Mouse (Mus musculus): ENCODE data around the gene Rsph3a. TPM values are rescaled to one million over a fixed set of nuclear protein-coding genes. Genes with fewer than 3 reads are reported as not detected.

Gene Rsph3a
- polyA plus RNA-seq, 1 experiment from 2014 or later: 77.4 TPM

DNA sequence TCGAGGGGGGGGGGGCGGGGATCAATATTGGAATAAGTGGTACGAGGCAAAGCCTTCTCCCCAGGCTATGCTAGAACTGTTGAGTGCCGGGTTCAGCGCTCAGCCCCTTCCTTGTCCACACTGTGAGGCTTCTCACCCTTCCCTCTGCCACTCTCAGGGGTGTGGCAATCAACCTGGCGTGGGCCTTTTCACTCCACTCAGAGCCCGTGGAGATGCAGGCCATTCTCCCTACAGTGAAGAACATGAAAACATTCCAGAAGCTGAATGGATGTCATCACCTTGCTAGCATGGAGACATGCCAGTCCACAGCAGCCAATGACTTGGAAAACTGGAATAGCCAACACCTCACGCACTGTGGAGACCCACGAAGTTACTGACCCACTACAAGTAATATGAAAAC is 29.6 kb upstream of the Rsph3a start:
- peaks cover 3% of the 10 kb centered on the region; the same call in 1 of the 2 replicates for H3K9me3 ChIP-seq
- no peak overlapping the region for H3K4me3 ChIP-seq
- WGBS: 87% methylated on average over 9 of the region's 9 CpGs
- H3K27me3 ChIP-seq: no peaks in the 10 kb centered on the region
- no peak overlapping the region for H3K4me2 ChIP-seq
- no peak overlapping the region for H3K27ac ChIP-seq
- no peaks in the 10 kb centered on the region for H3K4me1 ChIP-seq (replicated peaks)
- H3K9ac ChIP-seq: no peak overlapping the region
- no peak for ATAC-seq (ENCODE audit: low FRiP score)
- no peaks in the 10 kb centered on the region for H3K36me3 ChIP-seq

DNA sequence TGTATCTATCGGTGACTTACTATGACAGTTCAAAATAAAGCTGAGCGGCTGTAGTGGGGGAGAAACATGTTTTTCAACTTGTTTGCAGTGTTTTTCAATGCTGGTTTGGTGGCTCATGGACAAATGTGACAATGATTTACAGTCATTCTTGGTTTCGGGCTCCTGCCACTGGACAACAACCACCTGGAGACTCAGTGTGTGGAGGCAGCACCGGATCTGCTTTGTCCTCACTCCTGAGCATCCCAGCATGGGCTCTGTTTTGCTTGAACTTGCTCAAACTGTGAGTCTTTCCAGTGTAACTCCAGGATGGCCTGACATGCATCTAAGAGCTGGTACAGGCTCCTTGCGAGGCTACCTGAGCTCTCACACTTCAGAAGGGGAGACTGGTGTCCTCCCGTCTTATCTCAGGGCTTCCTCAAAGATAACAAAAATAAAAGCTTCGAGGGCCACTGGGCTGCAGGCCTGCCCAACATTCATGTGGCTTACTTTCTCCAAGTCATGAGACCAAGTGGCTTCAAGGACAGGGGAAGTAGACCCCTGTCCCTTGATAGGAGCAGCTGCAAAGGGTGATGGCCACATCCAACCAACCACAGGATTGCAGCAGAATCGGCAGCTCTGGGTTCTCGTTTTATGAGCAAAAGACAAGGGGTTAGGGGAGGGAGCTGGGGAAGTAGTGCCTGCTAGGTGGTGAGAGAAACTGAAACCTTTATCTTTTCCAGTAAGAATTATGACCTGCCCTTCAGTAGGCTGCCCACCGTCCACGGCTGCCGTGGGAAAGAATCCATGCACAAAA is 28.4 kb upstream of the Rsph3a start:
- Histone ChIP-seq H3K4me1 (replicated peaks) (no peaks in the 10 kb centered on the region), H3K36me3 (no peaks in the 10 kb centered on the region), H3K9me3 (no peaks in the 10 kb centered on the region), H3K9ac (no peak overlapping the region; the same call in 1 of the 2 replicates), H3K4me2 (no peak overlapping the region), H3K27me3 (no peaks in the 10 kb centered on the region), H3K27ac (no peak overlapping the region), H3K4me3 (no peak overlapping the region)
- ATAC-seq (ENCODE audit: low FRiP score): no peak
- WGBS: 80% methylated on average over 12 of the region's 12 CpGs

DNA sequence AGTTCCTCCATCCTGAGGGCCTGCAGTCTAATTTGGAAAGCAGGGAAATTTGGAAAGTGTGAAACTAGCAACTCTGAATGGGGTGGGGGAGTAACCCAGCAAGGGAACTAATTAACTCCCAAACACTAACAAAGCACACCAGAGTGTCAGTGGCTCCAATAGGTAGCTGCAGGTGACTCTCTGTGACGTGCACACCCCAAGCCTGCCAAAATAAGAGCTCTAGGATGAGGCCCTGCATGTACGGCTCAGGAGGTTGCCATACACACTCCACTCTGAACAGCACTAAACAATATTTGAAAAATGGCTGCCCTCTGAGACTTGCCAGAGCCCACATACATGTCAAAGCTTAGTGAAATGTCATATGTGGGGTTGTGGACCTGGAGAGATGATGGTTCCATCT is 27.1 kb upstream of the Rsph3a start:
- no peaks in the 10 kb centered on the region for H3K27me3 ChIP-seq
- H3K9me3 ChIP-seq: no peaks in the 10 kb centered on the region
- H3K4me3 ChIP-seq: no peak overlapping the region
- H3K4me1 ChIP-seq (replicated peaks): no peaks in the 10 kb centered on the region
- WGBS: 73% methylated on average over 2 of the region's 2 CpGs
- no peak overlapping the region for H3K9ac ChIP-seq
- H3K4me2 ChIP-seq: no peak overlapping the region
- H3K36me3 ChIP-seq: no peaks in the 10 kb centered on the region
- no peak for ATAC-seq (ENCODE audit: low FRiP score)
- H3K27ac ChIP-seq: no peak overlapping the region

DNA sequence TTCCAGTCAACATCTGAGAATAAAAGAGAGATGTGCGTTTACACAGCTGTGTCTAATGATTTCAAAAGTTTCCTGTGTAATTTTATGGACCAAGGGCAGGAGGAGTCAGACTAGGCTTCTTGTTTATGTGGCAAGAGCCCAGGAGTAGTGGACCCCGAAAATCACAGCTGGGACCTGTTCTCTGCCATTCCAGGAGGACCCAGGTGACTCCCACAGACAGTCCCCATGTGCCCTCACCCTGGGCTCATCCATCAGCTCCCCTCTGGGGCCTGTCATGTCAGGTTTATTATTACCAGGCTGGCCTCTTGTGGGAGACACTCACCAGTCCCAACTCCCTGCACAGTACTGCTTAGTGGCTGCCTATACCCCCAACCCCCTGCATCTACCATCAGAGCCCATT is 26.2 kb upstream of the Rsph3a start:
- Histone ChIP-seq H3K4me3 (no peak overlapping the region), H3K27ac (no peak overlapping the region), H3K9me3 (no peaks in the 10 kb centered on the region), H3K27me3 (no peaks in the 10 kb centered on the region), H3K9ac (no peak overlapping the region), H3K4me1 (replicated peaks) (no peaks in the 10 kb centered on the region), H3K4me2 (no peak overlapping the region), H3K36me3 (no peaks in the 10 kb centered on the region)
- 72% methylated on average over 2 of the region's 2 CpGs for WGBS
- no peak for ATAC-seq (ENCODE audit: low FRiP score)

- H3K4me1 ChIP-seq (replicated peaks): no peaks in the 10 kb centered on the region
- no peak overlapping the region for H3K27ac ChIP-seq
- no peak overlapping the region for H3K4me2 ChIP-seq
- H3K27me3 ChIP-seq: no peaks in the 10 kb centered on the region
- ATAC-seq (ENCODE audit: low FRiP score): no peak
- 77% methylated on average over 5 of the region's 5 CpGs for WGBS
- no peaks in the 10 kb centered on the region for H3K36me3 ChIP-seq
- H3K4me3 ChIP-seq: no peak overlapping the region
- no peak overlapping the region for H3K9ac ChIP-seq
- no peaks in the 10 kb centered on the region for H3K9me3 ChIP-seq
Measured at GRCm38 (mm10) chr17:7922564-7922963, 22.9 kb upstream of the Rsph3a start.

DNA sequence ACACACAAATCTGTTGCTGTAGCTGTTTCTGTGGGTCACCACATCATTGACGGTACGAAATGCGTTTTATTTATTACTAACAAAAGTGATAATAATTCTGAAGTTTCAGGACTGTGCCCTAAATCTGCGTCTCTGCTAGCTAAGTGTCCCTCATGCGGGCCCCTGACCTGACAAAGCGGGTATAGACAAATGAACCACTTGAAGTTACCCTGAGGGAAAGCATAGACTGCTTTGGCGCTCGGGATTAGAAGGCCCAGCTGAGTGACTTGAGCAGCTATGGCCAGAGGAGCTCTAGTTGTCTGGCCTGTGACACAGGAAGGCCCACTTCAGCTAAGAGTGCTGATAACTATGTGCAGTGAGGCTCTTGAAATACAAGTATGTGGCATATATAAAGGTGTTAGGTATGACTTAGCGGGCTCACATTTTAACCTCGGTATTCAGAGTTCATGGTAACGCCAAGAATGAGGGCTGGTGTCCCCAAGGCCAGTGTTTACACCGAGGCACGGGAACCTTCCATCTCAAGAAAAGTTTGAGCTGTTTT is 21.2 kb upstream of the Rsph3a start:
- Histone ChIP-seq H3K9me3 (no peaks in the 10 kb centered on the region), H3K4me2 (no peak overlapping the region), H3K4me1 (replicated peaks) (no peaks in the 10 kb centered on the region), H3K27me3 (no peaks in the 10 kb centered on the region), H3K36me3 (no peaks in the 10 kb centered on the region), H3K27ac (no peak overlapping the region), H3K9ac (no peak overlapping the region), H3K4me3 (no peak overlapping the region)
- ATAC-seq (ENCODE audit: low FRiP score): no peak
- WGBS: 93% methylated on average over 13 of the region's 13 CpGs

- Histone ChIP-seq H3K4me2 (no peak within 1 kb of the TSS), H3K9me3 (no peaks in the 10 kb centered on the region), H3K27me3 (no peaks in the 10 kb centered on the region), H3K4me3 (no peak within 1 kb of the TSS), H3K27ac (no peak within 1 kb of the TSS), H3K4me1 (replicated peaks) (no peaks in the 10 kb centered on the region), H3K36me3 (no peaks in the 10 kb centered on the region), H3K9ac (no peak within 1 kb of the TSS)
- no peak for ATAC-seq (ENCODE audit: low FRiP score)
- WGBS: 73% methylated on average over 13 of the region's 13 CpGs
Measured at GRCm38 (mm10) chr17:7925413-7926160, 19.8 kb upstream of the Rsph3a start, which contains the start of gene Tagap. Gene Tagap, plus strand, starts transcription at chr17:7926000.

DNA sequence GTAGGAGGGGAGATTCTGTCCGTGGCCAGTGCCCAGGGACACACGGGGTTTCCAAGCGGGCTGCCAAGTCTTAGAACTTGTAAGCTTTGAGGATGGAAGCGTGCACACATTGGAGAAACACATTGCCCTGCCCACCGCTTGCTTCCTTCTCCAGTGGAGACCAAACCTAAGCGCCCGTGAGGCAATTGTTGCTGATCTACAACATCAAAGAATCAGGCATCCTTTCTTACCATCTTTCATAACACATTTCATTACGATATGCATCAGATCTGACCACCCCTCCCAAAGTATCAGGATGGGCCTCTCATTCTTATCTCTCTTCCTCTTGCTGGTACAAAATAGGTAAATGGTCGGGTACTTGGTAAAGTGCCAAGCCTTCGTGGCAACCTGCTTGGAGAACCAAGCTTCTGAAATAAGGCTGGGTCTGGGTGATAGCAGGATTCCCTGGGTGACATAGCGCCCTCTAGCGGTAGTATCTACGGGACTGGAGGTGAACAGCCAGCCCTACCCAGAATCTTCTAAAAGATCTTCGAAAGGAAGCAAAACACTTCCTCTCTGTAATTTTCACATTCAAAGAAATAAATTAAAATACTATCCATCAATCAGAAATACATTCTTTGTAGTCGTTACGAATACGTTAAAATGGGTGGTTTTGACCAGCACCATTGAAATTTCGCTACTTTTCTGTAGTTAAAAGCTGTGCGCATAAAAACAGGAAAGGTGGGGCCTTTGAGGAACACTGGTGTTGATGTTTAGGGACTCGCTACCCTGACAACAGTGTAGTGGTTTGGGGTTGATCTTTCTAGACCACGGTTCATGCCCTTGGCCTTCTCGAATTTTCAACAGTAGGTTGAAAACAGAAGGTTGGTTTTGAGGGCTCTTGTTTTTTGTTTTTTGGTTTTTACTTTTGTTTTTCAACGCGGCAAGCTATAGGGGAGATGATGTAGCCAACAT is 17.6 kb upstream of the Rsph3a start:
- Histone ChIP-seq H3K4me2 (no peak overlapping the region), H3K9ac (no peak overlapping the region), H3K36me3 (no peaks in the 10 kb centered on the region), H3K4me1 (replicated peaks) (peaks cover 7% of the 10 kb centered on the region), H3K9me3 (no peaks in the 10 kb centered on the region), H3K27ac (no peak overlapping the region), H3K4me3 (no peak overlapping the region), H3K27me3 (no peaks in the 10 kb centered on the region)
- 72% methylated on average over 24 of the region's 24 CpGs for WGBS
- no peak for ATAC-seq (ENCODE audit: low FRiP score)

GRCm38 (mm10) chr17:7928662-7929061 is 16.8 kb upstream of the Rsph3a start:
- no peak for ATAC-seq (ENCODE audit: low FRiP score)
- Histone ChIP-seq H3K9ac (no peak overlapping the region), H3K9me3 (no peaks in the 10 kb centered on the region), H3K36me3 (no peaks in the 10 kb centered on the region), H3K27me3 (no peaks in the 10 kb centered on the region), H3K27ac (no peak overlapping the region), H3K4me1 (replicated peaks) (peaks cover 7% of the 10 kb centered on the region), H3K4me2 (no peak overlapping the region), H3K4me3 (no peak overlapping the region)
- WGBS: 81% methylated on average over 6 of the region's 6 CpGs

GRCm38 (mm10) chr17:7929279-7929678 is 16.1 kb upstream of the Rsph3a start:
- Histone ChIP-seq H3K4me1 (replicated peaks) (peaks cover 7% of the 10 kb centered on the region), H3K27me3 (no peaks in the 10 kb centered on the region), H3K9me3 (no peaks in the 10 kb centered on the region), H3K36me3 (no peaks in the 10 kb centered on the region), H3K4me2 (no peak overlapping the region), H3K9ac (no peak overlapping the region), H3K4me3 (no peak overlapping the region), H3K27ac (no peak overlapping the region)
- ATAC-seq (ENCODE audit: low FRiP score): no peak
- 35% methylated on average over 8 of the region's 8 CpGs for WGBS

- H3K36me3 ChIP-seq: no peaks in the 10 kb centered on the region
- 68% methylated on average over 13 of the region's 13 CpGs for WGBS
Measured at GRCm38 (mm10) chr17:7931096-7931990, 14.1 kb upstream of the Rsph3a start.

More at GRCm38 (mm10) chr17:7931096-7931990, 14.1 kb upstream of the Rsph3a start:
- Histone ChIP-seq H3K4me3 (no peak overlapping the region), H3K9ac (no peak overlapping the region), H3K4me1 (replicated peaks) (peaks cover 7% of the 10 kb centered on the region), H3K9me3 (no peaks in the 10 kb centered on the region), H3K27ac (peak overlapping the region; percentile 60), H3K27me3 (no peaks in the 10 kb centered on the region), H3K4me2 (no peak overlapping the region)
- no peak for ATAC-seq (ENCODE audit: low FRiP score)
